Mouse (Mus musculus) frontal cortex, postnatal 36 days (tissue): ENCODE measurements around the gene Aimp2.

Source experiments
- DNase-seq, 2 experiments: peaks; one replicate each; pipeline ENCODE4 v3.0.0; 2022; ENCODE audit warnings: low spot score in 2 of 2

Gene Aimp2

DNA sequence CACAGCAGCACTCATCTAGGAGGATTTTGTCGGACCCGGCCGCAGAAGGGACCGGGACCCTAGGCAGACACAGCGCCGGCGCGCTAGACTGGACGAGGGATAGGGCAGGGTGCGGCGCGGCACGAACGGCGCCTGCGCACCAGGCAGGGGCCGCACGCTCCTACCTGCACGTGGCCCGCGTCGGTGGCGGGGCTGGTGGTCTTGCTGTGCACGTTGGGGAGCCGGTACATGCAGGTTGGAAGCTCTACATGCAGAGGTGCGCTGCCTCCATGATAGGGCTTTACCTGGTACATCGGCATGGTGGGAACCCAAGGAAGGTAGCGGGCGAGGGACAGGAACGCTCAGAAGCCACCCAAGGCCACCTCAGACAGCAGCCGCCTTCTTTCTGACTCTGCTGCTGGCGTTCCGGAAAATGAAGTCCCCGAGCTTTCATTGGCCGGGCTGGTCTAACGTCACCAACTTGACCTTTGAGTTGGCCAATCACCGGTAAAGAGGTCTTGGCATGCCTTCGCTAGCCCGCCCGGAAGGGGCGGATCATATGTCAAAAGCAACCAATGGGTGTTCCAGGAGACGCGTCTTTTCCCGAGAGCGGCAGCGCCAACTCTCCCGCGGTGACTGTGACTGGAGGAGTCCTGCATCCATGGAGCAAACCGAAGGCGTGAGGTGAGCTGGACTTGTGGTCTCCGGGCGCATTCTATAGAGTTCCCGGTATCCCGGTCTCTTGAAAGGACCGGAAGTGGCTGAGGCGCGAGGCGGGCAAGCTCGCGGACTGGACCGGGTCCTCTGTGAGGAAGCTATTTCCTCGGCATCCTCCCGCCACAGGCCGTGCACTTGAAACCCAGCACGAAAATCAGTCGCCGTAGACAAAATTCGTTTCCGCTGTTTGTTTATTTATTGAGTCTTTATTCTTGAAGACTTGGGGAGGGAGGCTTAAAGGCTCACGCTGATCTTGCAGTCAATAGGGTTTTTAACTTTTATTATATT lies at the start of gene Aimp2, which contains the start of gene Pms2:
TSS of gene Aimp2 (minus strand) at position 431 of the 984 bp plus-strand sequence.
TSS of gene Pms2 (plus strand) at position 548 of the 984 bp plus-strand sequence.
- peak; percentile 96 to 99 for DNase-seq

DNA sequence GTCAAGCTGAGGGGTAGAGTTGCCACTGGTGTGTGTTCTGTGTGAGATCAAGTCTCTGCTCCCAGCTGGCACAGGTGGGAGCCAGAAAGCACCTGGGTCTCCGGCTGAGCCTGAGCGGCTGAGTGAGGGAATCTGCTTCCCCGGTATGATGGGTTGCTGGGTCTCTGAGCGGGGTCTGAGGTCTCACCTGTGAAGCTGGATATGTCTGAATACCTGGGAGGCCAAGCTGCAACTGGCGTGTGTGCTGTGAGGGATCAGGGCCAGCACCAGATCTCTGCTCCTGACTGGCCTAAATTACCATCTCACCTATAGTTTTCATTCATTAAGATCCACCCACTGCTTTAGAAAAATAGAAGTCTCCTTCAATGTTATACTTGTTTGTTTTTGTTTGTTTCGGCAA lies 47.5 kb upstream of the Aimp2 start:
- no peak for DNase-seq

GRCm38 (mm10) chr5:143950016-143950415 lies 40.4 kb upstream of the Aimp2 start:
- no peak for DNase-seq

DNA sequence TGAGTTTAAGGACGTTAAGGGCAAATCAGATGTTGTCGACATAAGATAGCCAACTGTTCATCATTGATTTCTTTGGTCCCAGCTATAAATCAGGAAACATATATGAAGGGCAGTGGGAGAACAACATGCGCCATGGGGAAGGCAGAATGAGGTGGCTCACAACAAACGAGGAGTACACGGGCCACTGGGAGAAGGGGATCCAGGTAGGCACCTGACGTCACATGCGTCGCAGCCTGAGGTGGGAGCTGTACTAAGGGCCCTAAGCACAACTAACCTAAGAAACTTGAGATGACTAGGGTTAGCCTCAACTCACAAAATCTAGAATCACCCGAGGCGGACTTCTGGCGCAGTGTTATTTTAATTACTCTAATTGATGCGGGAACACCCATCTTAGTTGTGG lies 38.7 kb upstream of the Aimp2 start:
- DNase-seq: no peak

DNA sequence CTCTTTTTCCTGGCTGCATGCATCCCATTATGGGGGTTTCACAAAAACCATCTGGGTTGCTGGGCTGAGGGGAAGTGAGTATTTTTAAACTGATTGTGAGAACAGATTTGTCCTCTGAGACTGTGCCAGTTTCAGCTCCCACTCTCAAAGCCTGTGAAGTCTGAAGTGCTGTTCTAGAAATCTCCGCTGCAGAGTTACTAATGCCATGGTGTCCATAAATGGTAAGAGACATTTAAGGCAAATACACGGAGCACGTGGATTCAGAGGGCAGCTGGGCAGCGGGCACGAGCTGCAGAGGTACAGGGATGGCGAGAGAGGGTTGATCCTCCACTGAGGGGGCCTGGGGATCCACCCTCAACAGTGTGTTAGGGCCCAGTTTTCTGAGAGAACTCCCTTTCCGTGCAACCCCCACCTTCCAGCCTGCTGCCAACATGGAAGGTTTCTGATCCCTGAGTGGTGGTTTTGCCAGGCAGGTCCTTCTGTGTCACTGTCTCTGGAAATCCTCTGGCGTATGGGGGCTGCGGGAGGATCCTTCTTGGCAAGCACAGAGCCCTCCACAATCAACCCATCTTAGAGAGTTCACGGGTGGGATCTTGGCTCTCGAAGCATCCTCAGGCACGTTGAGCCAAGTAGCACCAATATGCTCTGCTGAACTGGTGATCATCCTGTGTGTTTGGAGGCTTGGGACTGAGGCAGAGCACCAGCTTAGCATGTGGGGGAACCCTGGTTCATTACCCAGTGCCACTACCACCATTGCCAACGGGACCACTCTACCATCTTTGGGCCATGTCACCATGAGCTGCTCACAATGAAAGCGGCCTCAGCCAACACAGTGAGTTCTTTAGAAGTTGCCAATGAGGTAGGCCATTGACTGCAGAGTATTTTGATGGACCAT lies 33.8 kb upstream of the Aimp2 start:
- peak; percentile 80 to 94 for DNase-seq

GRCm38 (mm10) chr5:143941588-143941987 lies 31.9 kb upstream of the Aimp2 start:
- DNase-seq: no peak

GRCm38 (mm10) chr5:143936156-143936555 lies 26.5 kb upstream of the Aimp2 start:
- DNase-seq: no peak

GRCm38 (mm10) chr5:143933875-143934274 lies 24.2 kb upstream of the Aimp2 start:
- DNase-seq: no peak

DNA sequence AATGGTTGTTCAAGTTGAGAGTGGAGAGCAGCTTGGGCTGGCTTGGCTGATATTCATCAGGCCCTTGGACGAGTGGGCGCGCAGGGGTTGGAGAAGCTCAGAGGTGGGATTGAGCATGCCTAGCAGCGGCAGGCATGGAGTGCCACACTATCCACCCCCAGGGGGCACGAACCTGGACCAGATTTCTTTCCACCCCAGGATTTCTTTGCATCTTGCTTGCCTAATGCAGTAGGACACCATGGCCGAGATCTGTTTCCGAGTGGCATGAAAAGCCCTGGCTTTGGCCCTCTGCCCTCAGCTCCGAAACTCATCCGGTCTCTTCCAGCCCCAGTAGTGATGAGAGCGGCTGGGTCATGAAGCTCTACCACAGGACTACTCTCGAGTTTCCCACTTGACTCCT lies 23.8 kb upstream of the Aimp2 start:
- no peak for DNase-seq

- DNase-seq: no peak
These were observed 23.2 kb upstream of the Aimp2 start, which contains the start of gene Rsph10b for GRCm38 (mm10) chr5:143932831-143933230. TSS of gene Rsph10b (plus strand) at chr5:143933035.

- DNase-seq: no peak
These were observed 22.4 kb upstream of the Aimp2 start for GRCm38 (mm10) chr5:143931863-143932580.

- no peak for DNase-seq
These were observed 21.0 kb upstream of the Aimp2 start for GRCm38 (mm10) chr5:143930656-143931055.

GRCm38 (mm10) chr5:143929291-143929690 lies 19.6 kb upstream of the Aimp2 start:
- no peak for DNase-seq

GRCm38 (mm10) chr5:143927875-143928274 lies 18.2 kb upstream of the Aimp2 start, which contains the start of gene Gm42421:
TSS of gene Gm42421 (plus strand) at chr5:143928175.
- no peak for DNase-seq

DNA sequence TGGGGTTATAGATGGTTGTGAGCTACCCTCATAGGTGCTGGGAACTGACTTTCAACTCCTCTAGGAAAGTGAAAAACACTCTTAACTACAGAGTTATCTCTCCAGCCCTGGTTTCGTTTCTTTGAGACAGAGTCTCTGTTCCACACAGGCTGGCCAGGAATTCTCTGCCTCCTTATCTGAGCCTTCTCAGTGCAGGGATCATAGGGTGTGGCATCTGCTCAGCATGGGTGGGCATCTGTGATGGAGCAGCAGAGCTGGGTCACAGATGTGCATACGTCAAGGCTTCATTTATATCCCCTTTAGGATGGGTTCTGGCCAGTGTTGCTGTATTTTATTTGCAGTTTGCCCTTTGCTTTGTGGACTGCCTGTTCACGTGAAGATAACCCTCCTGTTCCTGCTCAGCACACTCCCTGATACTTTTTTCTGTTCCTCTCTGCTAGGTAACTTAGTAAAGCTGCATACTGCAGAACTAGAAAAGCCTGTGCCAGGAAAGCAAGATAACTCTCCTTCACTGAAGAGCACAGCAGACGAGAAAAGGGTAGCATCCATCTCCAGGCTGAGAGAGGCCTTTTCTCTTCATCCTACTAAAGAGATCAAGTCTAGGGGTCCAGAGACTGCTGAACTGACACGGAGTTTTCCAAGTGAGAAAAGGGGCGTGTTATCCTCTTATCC lies 15.3 kb upstream of the Aimp2 start:
- no peak for DNase-seq

DNA sequence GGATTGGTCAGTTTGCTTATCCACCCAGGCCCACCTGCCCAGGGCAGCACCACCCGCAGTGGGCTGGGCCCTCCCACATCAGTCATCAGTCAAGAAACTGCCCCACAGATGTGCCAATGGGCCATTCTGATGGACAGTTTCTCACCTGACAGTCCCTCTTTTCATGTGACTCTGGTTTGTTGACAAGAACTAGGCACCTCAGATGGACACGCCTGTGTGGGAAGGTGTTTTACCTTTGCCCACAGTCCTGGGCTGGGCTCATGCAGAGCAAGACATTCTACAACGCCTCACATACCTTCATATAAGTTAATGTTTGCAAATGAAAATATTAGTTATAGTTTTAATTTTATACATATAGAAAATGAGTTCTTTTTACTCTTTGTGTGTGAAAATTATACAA lies 8.5 kb upstream of the Aimp2 start:
- DNase-seq: no peak

DNA sequence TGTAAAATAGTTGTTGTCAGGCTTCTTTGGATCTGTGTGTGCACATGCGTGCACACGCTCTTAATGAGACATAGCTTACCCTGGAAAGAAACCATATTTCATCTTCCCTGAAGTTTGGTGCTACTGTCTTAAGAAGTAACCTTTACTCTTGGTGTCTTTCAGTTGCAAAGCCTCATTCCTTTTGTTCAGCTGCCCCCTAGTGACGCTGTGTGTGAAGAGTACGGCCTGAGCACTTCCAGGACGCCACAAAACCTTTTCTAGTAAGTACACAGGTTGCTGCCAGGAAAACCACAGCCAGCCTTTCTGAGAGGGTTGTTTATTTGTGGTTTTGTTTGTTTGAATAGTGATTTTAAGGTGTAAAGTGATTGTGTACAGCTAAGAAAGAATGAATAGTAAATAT lies 7.8 kb upstream of the Aimp2 start:
- DNase-seq: peak in 1 of 2 experiments; percentile 48

GRCm38 (mm10) chr5:143916221-143916620 lies 6.6 kb upstream of the Aimp2 start:
- DNase-seq: no peak

- no peak for DNase-seq
These were observed 721 bp downstream of the Aimp2 start for GRCm38 (mm10) chr5:143908926-143909325.

GRCm38 (mm10) chr5:143906429-143906828 lies 3.2 kb downstream of the Aimp2 start:
- DNase-seq: no peak

- no peak for DNase-seq
These were observed 5.8 kb downstream of the Aimp2 start for GRCm38 (mm10) chr5:143903813-143904212.
